Mouse (Mus musculus): ENCODE data around the gene Cdkal1.

- no peak for TF ChIP-seq CTCF (IDR thresholded peaks at IDR 0.05; ENCODE audit: borderline replicate concordance, extremely low read depth, insufficient read depth, insufficient read length)
- no peak for TF ChIP-seq POLR2A (IDR thresholded peaks at IDR 0.05; ENCODE audit: borderline replicate concordance, extremely low read depth, insufficient read depth, insufficient read length, poor library complexity, severe bottlenecking)
These were observed 52.8 kb downstream of the Cdkal1 start for GRCm38 (mm10) chr13:29802699-29803098.

Data from brain, embryonic 14.5 days (tissue).